Mouse (Mus musculus): ENCODE measurements around the gene Ryr3. TPM values are rescaled to one million over a fixed set of nuclear protein-coding genes. Genes with fewer than 3 reads are reported as not detected.

The Ryr3 gene
- total RNA-seq, 2 experiments from 2014 or later: 2.4 to 2.6 TPM

DNA sequence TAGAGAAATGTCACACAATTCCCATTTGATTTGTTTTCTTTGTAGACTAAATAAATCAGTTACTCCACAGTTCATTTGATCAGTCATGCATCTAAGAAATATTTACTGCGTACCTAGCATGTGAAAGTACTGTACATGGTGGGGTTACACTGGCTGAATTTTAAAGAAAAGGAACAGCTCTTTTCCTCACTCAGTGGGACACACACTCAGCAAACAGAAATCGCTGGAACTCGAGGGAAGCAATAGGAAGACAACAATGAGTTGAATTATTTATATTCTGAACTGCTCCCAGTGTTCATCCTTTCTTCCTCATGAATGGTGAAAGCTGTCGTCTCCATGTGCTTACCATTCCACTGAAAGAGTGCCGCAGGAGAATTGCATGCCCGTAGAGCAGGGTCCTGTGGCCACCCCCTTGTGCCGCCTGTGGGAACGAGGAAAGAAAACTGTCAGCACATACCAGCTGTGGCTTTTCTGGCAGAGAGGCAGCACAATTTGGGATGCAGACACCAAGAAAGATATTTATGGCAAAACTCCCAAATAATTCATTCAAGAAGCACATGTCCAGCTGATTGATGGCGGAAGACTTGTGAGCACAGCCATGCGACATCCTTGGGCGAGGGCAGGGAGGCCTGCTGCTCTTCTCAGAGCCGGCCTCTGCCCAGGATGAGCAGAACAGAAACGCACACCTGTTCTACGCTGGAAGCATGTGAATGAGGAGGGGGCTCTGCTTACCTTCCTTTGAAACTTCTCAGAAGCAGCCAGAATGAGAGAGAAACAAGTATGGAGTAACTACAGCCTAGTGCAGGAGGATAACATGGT is 249.9 kb downstream of the Ryr3 start:
- DNase-seq: no peak
- intact Hi-C loops (cut with DNase I; ENCODE audit: low total_unique reads): no loop called here

DNA sequence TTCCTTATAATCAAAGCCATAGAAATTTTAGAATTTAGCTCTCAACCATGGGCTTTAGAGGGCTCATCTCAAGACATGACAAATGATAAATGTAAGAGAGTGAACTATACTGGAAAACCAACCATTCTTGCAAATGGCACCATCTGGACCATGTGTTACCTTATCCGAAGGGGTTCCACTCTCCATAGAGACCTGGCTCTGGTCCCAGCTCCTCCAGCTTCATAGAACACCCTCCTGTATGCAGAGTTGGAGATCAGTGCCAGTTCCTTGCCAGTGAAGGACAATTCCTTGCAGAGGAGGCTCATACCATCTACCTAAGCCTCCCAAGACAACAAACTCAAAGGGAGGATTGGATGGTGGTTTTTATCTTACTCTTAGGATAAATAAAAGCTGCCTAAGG is 268.0 kb downstream of the Ryr3 start:
- intact Hi-C loops (cut with DNase I; ENCODE audit: low total_unique reads): no loop called here
- no peak for DNase-seq

DNA sequence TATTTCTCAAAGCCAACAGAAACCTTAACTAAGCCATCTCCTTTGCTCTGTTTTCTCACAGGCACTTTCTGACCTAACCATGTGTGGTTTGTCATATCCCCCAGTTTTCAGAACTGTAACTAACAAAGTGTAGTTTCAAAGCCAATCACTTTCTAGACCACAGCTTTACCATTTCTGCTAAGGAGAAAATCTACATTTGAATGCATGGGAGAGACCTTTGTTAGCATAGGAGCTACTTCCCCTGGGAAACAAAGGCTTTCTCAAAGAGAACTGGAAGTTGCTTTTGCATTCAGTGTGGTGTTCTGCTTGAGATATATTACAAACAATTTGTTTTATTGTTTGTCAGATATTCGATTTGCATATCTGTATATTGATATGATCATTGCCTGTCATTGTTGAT is 285.1 kb downstream of the Ryr3 start:
- intact Hi-C loops (cut with DNase I; ENCODE audit: low total_unique reads): no loop called here
- DNase-seq: no peak

DNA sequence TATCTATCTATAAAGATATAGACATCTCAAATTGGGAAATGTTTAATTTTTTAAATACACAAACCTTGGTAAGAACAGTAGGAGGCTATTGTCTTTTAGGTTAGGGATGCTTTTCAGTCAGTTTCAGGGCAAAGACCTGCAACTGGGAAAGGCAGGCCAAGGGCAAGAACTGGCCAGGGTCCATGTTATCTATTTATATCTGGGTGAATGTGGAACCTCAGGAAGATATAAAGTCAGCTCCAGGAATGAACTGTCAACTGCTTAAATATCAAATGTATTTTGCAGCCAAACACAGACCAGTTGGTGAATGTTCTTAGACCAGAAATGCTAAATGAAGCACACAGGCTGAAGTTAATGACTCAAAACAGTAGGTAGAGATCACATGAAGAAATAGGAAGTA is 303.1 kb downstream of the Ryr3 start:
- DNase-seq: peak; percentile 6
- intact Hi-C loops (cut with DNase I; ENCODE audit: low total_unique reads): no loop called here

DNA sequence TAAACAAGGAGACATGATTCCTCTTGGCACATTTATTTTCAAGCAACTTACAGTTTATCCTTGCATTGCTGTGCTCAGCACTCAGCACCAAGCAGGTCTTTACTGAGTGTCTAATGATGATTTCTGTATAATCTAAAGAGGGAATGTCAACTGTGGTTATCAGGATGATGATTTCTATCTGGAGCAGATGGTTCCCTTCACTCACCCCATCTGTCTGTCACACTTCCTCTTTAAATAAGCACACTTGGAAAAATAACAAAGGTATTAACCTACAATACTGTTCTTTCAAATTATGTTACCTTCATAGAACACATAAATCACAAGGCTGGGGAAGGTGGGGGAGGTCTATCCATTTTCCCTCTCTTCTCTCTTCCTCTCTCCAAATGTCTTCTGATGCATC is 304.3 kb downstream of the Ryr3 start:
- no peak for DNase-seq
- intact Hi-C loops (cut with DNase I; ENCODE audit: low total_unique reads): no loop called here

DNA sequence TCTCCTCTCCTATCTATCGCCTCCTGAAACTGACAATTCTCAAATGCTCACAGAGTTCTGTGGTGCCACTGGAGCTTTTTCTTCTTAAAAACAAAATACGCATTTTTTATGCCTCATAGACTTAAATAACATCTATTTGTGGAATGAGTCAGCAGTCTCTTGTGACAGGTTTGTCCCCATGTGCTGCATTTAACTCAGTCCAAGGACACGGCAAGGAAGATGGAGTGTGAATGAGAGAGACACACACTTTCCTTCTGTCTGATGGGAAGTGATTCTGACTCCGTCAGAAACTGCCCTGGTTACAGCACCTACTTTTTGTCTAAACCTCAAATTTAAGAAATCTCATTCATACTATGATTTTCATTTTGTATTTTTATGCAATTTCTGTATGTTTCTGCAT is 306.3 kb downstream of the Ryr3 start:
- intact Hi-C loops (cut with DNase I; ENCODE audit: low total_unique reads): no loop called here
- no peak for DNase-seq

DNA sequence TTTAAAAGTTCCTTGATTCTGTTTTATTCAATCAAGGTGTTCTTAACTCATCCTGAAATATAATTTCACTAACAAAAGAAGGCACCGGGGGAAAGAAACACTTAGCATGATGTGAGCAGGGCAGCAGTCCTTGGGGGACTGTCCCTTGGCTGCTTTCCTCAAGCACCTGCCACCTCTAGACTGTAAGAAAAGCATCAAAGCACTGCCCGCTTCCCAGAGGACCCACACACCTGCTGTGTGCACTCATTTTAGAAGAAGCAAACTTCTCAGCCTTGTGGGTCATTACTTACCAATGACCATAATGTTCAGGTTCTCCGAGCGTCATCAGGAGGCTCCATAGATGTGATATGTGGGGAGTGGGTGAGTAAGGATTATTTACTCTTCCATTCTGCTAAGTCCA is 307.8 kb downstream of the Ryr3 start:
- no peak for DNase-seq
- intact Hi-C loops (cut with DNase I; ENCODE audit: low total_unique reads): no loop called here

DNA sequence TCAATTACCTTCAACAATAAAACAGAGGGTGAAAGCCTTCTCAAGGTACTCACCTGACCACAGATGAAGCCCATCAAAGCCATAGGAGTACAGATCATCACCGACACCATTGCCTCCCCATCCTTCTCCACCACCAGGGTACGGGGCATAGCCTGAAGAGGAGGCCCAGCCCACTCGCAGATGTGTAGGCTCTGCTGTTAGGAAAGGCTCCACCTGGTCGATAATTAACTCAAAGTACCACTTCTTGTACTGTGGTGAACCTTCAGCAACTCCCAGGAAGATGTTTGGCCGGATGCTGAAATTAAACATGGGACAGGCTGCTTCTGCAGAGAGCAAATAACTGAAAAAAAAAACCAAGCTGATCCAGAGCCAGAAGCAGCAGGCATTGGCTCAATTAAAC is 316.1 kb downstream of the Ryr3 start:
- intact Hi-C loops (cut with DNase I; ENCODE audit: low total_unique reads): no loop called here
- no peak for DNase-seq

DNA sequence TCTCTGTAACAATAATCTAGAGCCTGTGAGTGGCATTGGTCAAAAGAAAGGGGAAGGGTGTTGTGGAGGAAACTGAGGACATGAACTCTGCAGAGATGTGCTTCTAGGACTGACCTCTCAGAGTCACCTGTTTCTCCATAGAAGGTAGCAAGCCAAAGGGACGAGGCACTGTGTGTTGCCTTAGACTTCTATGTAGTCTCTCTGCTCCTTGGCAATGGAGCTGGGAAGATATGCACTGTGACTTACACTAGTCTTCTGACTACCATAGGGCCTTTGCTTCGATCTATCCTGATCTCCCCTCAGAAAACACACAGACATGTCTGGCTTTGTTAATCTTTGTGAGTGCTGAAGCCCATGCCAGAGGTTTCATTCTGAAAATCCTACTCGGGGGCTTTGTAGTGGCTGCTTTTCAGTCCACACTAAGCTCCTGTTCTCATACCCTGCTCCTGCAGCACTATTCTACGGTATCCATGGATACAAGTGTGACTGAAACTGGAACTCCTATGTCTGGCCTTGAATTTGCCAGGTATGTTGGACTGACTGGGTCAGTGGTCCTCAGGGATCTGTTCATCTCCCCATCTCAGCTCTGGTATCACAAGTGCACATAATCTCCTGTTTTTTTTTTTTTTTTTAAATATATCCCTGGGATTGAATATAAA is 332.3 kb downstream of the Ryr3 start:
- DNase-seq: no peak
- intact Hi-C loops (cut with DNase I; ENCODE audit: low total_unique reads): no loop called here

DNA sequence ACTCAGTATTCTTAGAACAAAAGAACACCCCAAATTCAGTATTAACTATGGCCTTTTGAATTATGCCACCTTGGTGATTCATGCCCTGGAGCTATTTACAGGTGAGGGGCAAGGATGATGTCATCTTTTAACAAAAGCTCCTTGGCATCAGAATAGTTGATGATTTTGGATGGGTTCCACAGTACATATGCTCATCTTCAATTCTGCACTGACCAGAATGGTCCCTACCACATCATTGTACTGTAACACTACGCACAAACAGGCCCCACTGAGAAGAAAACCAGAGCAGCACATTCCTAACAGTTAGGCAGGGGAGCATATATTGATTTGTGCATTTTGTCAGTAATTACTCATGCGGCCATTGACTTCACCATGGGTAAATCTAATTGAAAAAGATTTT is 335.1 kb downstream of the Ryr3 start:
- intact Hi-C loops (cut with DNase I; ENCODE audit: low total_unique reads): no loop called here
- DNase-seq: no peak

DNA sequence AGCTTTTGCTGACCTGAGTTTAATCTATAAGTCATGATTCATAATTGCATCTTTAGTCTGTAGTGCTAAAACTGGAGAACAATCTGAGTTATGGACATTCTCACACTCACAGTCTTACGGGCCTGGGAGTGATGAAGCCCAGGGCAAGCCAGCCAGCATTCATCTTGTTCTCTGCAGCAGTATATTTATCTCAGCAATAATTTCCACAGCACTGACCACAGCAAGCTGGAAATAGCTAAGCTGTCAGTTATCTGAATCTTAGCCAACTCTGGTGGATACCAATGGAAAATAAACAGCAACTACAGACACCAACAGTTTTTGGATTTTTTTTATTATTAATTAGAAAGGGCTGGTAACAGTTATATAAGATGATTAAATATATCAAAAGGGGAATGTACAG is 335.5 kb downstream of the Ryr3 start:
- intact Hi-C loops (cut with DNase I; ENCODE audit: low total_unique reads): no loop called here
- no peak for DNase-seq

DNA sequence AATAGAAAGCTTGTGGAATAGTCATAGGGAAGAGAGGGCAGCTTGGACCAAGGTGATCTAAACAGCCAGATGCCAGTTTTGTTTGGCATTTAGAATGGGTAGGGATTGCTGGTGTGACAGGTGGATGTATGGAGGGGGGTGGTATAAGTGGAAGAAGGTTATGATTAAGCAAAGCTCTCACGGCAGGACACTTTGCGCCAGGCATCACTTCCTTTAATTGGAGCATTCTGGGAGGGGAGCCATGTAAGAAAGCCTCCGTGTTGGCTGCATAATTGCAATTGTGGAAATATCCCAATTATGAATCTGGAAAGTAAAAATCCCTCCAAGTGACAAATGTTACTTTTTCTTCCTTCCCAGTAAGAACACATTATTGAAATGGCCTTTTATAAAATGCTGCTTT is 339.5 kb downstream of the Ryr3 start:
- no peak for DNase-seq
- intact Hi-C loops (cut with DNase I; ENCODE audit: low total_unique reads): no loop called here

DNA sequence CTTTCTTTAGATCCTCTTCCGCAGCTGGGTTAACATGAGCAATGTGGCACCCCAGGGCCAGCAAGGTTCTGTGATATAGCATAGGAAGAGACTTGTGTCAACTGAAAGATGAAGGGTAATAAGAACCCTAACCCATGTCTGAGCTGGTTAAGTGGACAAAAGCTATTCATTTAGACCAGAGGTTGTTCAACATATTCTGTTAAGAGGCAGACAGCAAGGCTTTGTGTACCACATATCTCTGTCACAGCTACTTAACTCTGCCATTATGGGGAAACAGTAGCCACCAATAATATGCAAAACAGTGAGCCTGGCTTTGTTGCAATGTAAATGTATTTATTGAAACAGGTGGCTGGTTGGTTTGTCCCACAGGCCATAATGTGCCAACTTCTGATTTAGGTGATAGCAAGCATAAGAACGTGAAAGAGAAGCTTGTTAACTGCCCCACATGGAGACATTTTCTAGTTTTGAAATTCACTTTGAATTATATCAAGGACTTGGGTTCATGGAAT is 350.8 kb downstream of the Ryr3 start:
- intact Hi-C loops (cut with DNase I; ENCODE audit: low total_unique reads): no loop called here
- no peak for DNase-seq

DNA sequence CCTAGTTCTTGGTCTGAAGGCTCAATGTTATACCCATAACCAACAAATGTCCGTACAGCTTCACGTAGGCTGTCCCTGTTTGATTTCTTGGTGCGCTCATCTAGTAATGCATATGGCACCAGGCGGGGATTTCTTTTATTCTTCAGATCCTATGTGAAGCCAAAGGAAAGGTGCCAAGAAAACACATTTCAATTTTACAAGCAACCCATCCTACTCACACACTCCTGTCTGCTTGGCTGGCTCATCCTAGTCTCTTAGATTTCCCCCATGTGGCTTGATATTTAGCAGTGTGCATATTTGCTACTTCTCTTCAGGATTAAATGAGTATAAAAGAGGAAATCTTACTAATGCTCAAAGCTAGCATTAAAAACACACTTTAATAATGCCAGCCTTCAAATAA is 355.1 kb downstream of the Ryr3 start:
- DNase-seq: no peak
- intact Hi-C loops (cut with DNase I; ENCODE audit: low total_unique reads): no loop called here

DNA sequence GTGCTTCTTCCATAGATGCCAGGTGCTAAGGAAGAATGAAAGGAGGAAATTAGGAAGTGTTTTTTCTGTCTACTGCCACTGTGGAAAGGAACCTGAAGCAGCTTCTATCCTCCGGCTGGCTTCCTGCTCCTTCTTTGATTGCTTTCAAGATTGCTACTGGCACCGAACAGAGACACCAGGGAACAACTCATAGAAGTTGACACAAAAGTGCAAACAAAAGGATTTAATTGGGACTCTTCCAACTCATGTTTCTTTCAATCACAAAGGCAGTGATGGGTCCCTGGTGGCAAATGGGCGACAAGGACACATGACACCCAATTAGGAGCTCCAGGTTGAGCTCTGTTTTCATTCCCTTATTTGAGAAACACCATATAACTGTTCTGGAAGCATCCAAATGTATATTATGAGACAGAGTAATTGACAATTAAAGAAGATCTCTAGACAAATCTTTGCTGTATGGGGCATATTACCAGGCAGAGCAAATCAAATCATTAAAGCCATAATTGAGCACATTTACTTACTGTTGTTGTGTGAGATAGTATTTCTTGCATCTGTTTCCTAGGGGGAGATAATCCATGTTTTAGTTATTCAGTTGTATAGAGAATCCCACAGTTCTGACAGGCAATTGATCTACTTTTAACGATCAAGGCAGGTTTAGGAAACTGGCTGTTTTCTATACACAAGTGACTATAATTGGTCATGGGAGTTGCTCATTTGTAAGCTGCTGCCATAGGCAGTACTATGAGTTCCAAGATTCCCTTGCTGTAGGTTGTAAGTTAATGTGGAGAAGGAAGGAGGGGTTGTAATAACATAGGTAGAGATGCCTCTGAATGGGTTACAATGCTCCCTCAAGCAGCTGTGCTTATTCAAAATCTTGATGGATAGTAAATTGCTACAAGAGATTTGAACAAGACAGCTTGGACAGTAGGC is 371.0 kb downstream of the Ryr3 start:
- intact Hi-C loops (cut with DNase I; ENCODE audit: low total_unique reads): no loop called here
- no peak for DNase-seq

DNA sequence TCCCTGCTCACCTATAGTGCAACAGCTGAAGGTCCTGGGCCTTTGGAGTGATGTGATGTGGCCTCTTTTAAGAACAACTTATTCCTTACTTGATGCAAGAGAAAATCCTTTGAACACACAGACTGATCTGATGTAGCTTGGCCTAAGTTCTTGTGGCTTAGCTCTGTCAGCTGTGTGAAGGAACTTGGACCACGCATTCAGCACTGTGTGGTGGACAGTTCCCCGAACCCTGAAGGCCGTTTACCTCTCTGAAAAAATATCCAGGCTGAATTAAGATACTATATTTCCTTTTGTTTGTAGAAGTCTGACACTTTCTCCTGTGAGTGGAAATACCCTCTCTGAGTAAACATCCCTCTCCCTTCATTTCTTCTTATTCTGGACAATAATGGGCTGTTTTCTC is 374.0 kb downstream of the Ryr3 start:
- intact Hi-C loops (cut with DNase I; ENCODE audit: low total_unique reads): no loop called here
- no peak for DNase-seq

DNA sequence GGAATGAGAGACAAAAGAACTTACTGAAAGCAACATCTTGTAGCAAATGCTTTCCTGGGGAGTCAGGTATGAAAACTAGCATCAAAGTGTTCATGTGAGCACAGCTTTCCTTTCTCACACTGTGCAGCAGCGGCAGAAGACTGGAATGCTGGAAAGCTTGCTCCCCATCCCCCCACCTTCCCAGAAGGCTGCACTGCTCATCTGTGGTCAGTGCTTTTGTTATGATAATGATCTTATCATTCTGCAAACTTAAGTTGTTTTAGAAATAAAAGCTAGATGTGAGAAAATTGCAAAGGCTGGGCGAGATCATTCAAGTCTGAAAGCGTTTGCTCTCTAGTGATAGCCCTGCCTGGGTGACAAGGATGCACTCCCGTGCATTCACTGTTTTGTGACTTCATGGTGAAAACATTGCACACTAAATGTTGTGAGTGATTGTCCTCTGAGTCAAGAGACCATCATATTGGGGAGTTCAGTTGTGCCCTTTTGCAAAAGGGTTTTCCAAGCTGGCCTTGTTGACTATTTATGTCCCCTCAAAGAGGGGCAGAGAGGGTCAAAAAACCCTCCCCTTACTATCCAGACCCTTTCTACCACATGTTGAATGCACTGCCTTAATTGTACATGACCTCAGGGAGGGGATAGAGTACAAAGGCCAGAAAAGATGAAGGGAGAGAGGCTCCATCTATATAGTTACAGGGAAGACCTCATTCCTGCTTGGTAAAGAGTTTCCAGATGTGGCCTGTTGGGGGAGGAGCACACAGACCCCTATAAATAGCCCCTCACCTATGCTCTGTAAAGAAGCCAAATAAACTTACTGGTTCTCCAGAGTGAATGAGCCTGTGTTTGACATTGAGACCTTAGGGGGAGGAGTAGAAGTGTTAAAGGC is 385.2 kb downstream of the Ryr3 start:
- intact Hi-C loops (cut with DNase I; ENCODE audit: low total_unique reads): no loop called here
- no peak for DNase-seq

DNA sequence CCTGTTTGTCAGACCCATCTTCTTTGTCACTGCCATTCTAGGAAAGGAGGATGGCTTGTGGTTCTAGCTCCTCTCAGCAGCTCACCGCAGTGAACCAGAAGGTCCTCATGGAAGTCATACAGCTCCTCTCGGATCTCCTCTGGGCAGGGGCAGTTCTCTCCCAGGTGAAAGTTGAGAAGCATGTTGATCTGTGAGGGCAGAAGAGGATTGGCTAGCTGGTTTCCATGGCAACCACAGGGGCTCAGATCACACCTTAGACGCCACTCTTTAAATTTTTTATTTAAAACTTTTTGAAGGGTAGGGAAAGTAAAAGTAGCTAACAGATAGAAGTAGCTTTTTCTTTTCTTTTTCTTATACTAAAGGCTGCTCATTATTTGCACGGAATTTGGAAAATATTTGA is 390.3 kb downstream of the Ryr3 start:
- no peak for DNase-seq
- intact Hi-C loops (cut with DNase I; ENCODE audit: low total_unique reads): no loop called here

DNA sequence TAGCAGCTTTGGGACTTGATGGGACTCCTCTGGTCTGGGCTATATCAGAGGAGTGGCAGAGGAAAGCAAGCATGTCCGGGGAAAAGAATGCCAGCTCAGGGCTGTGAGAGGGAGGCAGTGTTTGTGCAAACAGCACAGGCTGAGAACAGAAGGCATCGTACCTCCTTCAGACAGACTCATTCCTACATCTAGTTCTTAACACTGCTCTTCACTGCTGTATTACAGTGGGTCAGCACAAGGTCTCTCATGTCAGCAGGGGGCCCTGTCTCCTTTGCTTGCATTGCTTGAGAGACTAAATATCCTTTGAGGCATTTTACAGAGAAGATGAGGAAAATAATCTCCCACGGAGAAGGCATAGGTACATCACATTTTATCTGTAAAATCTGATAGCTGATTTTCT is 394.2 kb downstream of the Ryr3 start:
- intact Hi-C loops (cut with DNase I; ENCODE audit: low total_unique reads): no loop called here
- DNase-seq: no peak

Measured in gastrocnemius, postnatal 14 days (tissue).